Mouse (Mus musculus): ENCODE data around the gene Hid1. TPM values are rescaled to one million over a fixed set of nuclear protein-coding genes. Genes with fewer than 3 reads are reported as not detected.

The Hid1 gene
- polyA plus RNA-seq, 1 experiment from 2014 or later, result 66.9 TPM

- peaks cover 8% of the 10 kb centered on the region for H3K4me1 ChIP-seq (ENCODE audit: control insufficient read depth, insufficient read depth, low read depth, low read length)
- no peak for ATAC-seq
- WGBS, result 60% methylated on average over 2 of the region's 2 CpGs
These were observed 53.3 kb downstream of the Hid1 start for GRCm38 (mm10) chr11:115314249-115314648.

GRCm38 (mm10) chr11:115308781-115309180, 58.8 kb downstream of the Hid1 start:
- Histone ChIP-seq H3K27ac (ENCODE audit: low read depth, low read length) (no peak overlapping the region), H3K36me3 (ENCODE audit: control insufficient read depth, insufficient read depth, low read length) (no peaks in the 10 kb centered on the region), H3K4me3 (ENCODE audit: low read length) (no peak overlapping the region), H3K4me1 (ENCODE audit: control insufficient read depth, insufficient read depth, low read depth, low read length) (no peaks in the 10 kb centered on the region), H3K9me3 (ENCODE audit: control insufficient read depth, low read length) (no peaks in the 10 kb centered on the region), H3K4me2 (ENCODE audit: low read length) (no peak overlapping the region), H3K27me3 (replicated peaks; ENCODE audit: control insufficient read depth, insufficient read depth, low read length) (no peaks in the 10 kb centered on the region), H3K9ac (ENCODE audit: low read depth, low read length) (no peak overlapping the region)
- 83% methylated on average over 1 of the region's 1 CpGs for WGBS
- no peak for ATAC-seq

More at GRCm38 (mm10) chr11:115314249-115314648, 53.3 kb downstream of the Hid1 start:
- H3K36me3 ChIP-seq (ENCODE audit: control insufficient read depth, insufficient read depth, low read length), result no peaks in the 10 kb centered on the region
- no peaks in the 10 kb centered on the region for H3K9me3 ChIP-seq (ENCODE audit: control insufficient read depth, low read length)
- H3K9ac ChIP-seq (ENCODE audit: low read depth, low read length), result no peak overlapping the region
- no peak overlapping the region for H3K27ac ChIP-seq (ENCODE audit: low read depth, low read length)
- no peak overlapping the region for H3K4me3 ChIP-seq (ENCODE audit: low read length)
- no peak overlapping the region for H3K4me2 ChIP-seq (ENCODE audit: low read length)
- peaks cover 51% of the 10 kb centered on the region for H3K27me3 ChIP-seq (replicated peaks; ENCODE audit: control insufficient read depth, insufficient read depth, low read length)

GRCm38 (mm10) chr11:115306863-115307262, 60.7 kb downstream of the Hid1 start, which contains the start of gene Otop2:
Otop2 (plus strand) TSS chr11:115307163.
- no peaks in the 10 kb centered on the region for H3K36me3 ChIP-seq (ENCODE audit: control insufficient read depth, insufficient read depth, low read length)
- H3K27me3 ChIP-seq (replicated peaks; ENCODE audit: control insufficient read depth, insufficient read depth, low read length), result no peaks in the 10 kb centered on the region
- H3K4me1 ChIP-seq (ENCODE audit: control insufficient read depth, insufficient read depth, low read depth, low read length), result no peaks in the 10 kb centered on the region
- H3K9me3 ChIP-seq (ENCODE audit: control insufficient read depth, low read length), result no peaks in the 10 kb centered on the region
- 14% methylated on average over 8 of the region's 8 CpGs for WGBS
- H3K27ac ChIP-seq (ENCODE audit: low read depth, low read length), result no peak within 1 kb of the TSS
- no peak within 1 kb of the TSS for H3K9ac ChIP-seq (ENCODE audit: low read depth, low read length)
- no peak for ATAC-seq
- no peak within 1 kb of the TSS for H3K4me2 ChIP-seq (ENCODE audit: low read length)
- no peak within 1 kb of the TSS for H3K4me3 ChIP-seq (ENCODE audit: low read length)

GRCm38 (mm10) chr11:115303167-115303566, 64.4 kb downstream of the Hid1 start:
- no peak for ATAC-seq
- Histone ChIP-seq H3K9ac (ENCODE audit: low read depth, low read length) (no peak overlapping the region), H3K4me2 (ENCODE audit: low read length) (no peak overlapping the region), H3K36me3 (ENCODE audit: control insufficient read depth, insufficient read depth, low read length) (no peaks in the 10 kb centered on the region), H3K27ac (ENCODE audit: low read depth, low read length) (no peak overlapping the region), H3K9me3 (ENCODE audit: control insufficient read depth, low read length) (no peaks in the 10 kb centered on the region), H3K4me3 (ENCODE audit: low read length) (no peak overlapping the region), H3K4me1 (ENCODE audit: control insufficient read depth, insufficient read depth, low read depth, low read length) (no peaks in the 10 kb centered on the region), H3K27me3 (replicated peaks; ENCODE audit: control insufficient read depth, insufficient read depth, low read length) (no peaks in the 10 kb centered on the region)
- 75% methylated on average over 8 of the region's 8 CpGs for WGBS

GRCm38 (mm10) chr11:115301351-115301750, 66.2 kb downstream of the Hid1 start:
- no peak for ATAC-seq
- Histone ChIP-seq H3K4me2 (ENCODE audit: low read length) (no peak overlapping the region), H3K4me1 (ENCODE audit: control insufficient read depth, insufficient read depth, low read depth, low read length) (peaks cover 4% of the 10 kb centered on the region; the same call in 1 of the 2 replicates), H3K4me3 (ENCODE audit: low read length) (no peak overlapping the region), H3K27ac (ENCODE audit: low read depth, low read length) (no peak overlapping the region), H3K9ac (ENCODE audit: low read depth, low read length) (no peak overlapping the region), H3K9me3 (ENCODE audit: control insufficient read depth, low read length) (no peaks in the 10 kb centered on the region), H3K36me3 (ENCODE audit: control insufficient read depth, insufficient read depth, low read length) (no peaks in the 10 kb centered on the region), H3K27me3 (replicated peaks; ENCODE audit: control insufficient read depth, insufficient read depth, low read length) (no peaks in the 10 kb centered on the region)
- WGBS, result 91% methylated on average over 2 of the region's 2 CpGs

GRCm38 (mm10) chr11:115300745-115301144, 66.8 kb downstream of the Hid1 start:
- Histone ChIP-seq H3K9ac (ENCODE audit: low read depth, low read length) (no peak overlapping the region), H3K27me3 (replicated peaks; ENCODE audit: control insufficient read depth, insufficient read depth, low read length) (no peaks in the 10 kb centered on the region), H3K4me1 (ENCODE audit: control insufficient read depth, insufficient read depth, low read depth, low read length) (peaks cover 4% of the 10 kb centered on the region; the same call in 1 of the 2 replicates), H3K4me2 (ENCODE audit: low read length) (no peak overlapping the region), H3K36me3 (ENCODE audit: control insufficient read depth, insufficient read depth, low read length) (no peaks in the 10 kb centered on the region), H3K4me3 (ENCODE audit: low read length) (no peak overlapping the region), H3K27ac (ENCODE audit: low read depth, low read length) (no peak overlapping the region), H3K9me3 (ENCODE audit: control insufficient read depth, low read length) (no peaks in the 10 kb centered on the region)
- 94% methylated on average over 4 of the region's 4 CpGs for WGBS
- ATAC-seq, result no peak

- H3K4me3 ChIP-seq (ENCODE audit: low read length), result no peak overlapping the region
- H3K9ac ChIP-seq (ENCODE audit: low read depth, low read length), result no peak overlapping the region
- H3K4me1 ChIP-seq (ENCODE audit: control insufficient read depth, insufficient read depth, low read depth, low read length), result peaks cover 4% of the 10 kb centered on the region; the same call in 1 of the 2 replicates
- WGBS, result 65% methylated on average over 8 of the region's 8 CpGs
- H3K27me3 ChIP-seq (replicated peaks; ENCODE audit: control insufficient read depth, insufficient read depth, low read length), result no peaks in the 10 kb centered on the region
- no peaks in the 10 kb centered on the region for H3K36me3 ChIP-seq (ENCODE audit: control insufficient read depth, insufficient read depth, low read length)
- H3K4me2 ChIP-seq (ENCODE audit: low read length), result no peak overlapping the region; the same call in 1 of the 2 replicates
- H3K9me3 ChIP-seq (ENCODE audit: control insufficient read depth, low read length), result no peaks in the 10 kb centered on the region
- ATAC-seq, result no peak
- no peak overlapping the region for H3K27ac ChIP-seq (ENCODE audit: low read depth, low read length)
These were observed 69.4 kb downstream of the Hid1 start for GRCm38 (mm10) chr11:115298160-115298559.

Other genes with a start within 250 kb of the Hid1 start
- gene Cd300lf, start 233.8 kb downstream of the Hid1 start, polyA plus RNA-seq (2015; fragmentation: Nextera tagmentation; extraction: Ambion mirVana), result 0.29 and 0.32 TPM in 2 replicates
- 81.5 and 93.4 TPM in 2 replicates for gene Slc9a3r1, start 204.4 kb downstream of the Hid1 start, polyA plus RNA-seq (2015; fragmentation: Nextera tagmentation; extraction: Ambion mirVana)
- 12.3 and 13.1 TPM in 2 replicates for gene Tmem104, start 180.3 kb downstream of the Hid1 start, polyA plus RNA-seq (2015; fragmentation: Nextera tagmentation; extraction: Ambion mirVana)
- gene Nat9, start 179.9 kb downstream of the Hid1 start, polyA plus RNA-seq (2015; fragmentation: Nextera tagmentation; extraction: Ambion mirVana), result 20.9 and 24.6 TPM in 2 replicates
- gene Grin2c, start 100.5 kb downstream of the Hid1 start, polyA plus RNA-seq (2015; fragmentation: Nextera tagmentation; extraction: Ambion mirVana), result 0.60 and 0.72 TPM in 2 replicates
- 21.2 and 22.5 TPM in 2 replicates for gene Fdxr, start 90.7 kb downstream of the Hid1 start, polyA plus RNA-seq (2015; fragmentation: Nextera tagmentation; extraction: Ambion mirVana)
- 1.4 and 2.0 TPM in 2 replicates for gene Fads6, start 70.1 kb downstream of the Hid1 start, polyA plus RNA-seq (2015; fragmentation: Nextera tagmentation; extraction: Ambion mirVana)
- gene Otop2, start 60.6 kb downstream of the Hid1 start, polyA plus RNA-seq (2015; fragmentation: Nextera tagmentation; extraction: Ambion mirVana), result 0.06 and 0.18 TPM in 2 replicates
- 0.16 and 0.25 TPM in 2 replicates for gene Ush1g, start 45.7 kb downstream of the Hid1 start, polyA plus RNA-seq (2015; fragmentation: Nextera tagmentation; extraction: Ambion mirVana)
- 2.3 and 2.7 TPM in 2 replicates for gene Otop3, start 33.0 kb downstream of the Hid1 start, polyA plus RNA-seq (2015; fragmentation: Nextera tagmentation; extraction: Ambion mirVana)
- gene Cdr2l, start 14.2 kb upstream of the Hid1 start, polyA plus RNA-seq (2015; fragmentation: Nextera tagmentation; extraction: Ambion mirVana), result 16.1 and 18.0 TPM in 2 replicates
- gene Mrpl58, start 36.0 kb upstream of the Hid1 start, polyA plus RNA-seq (2015; fragmentation: Nextera tagmentation; extraction: Ambion mirVana), result 185 and 186 TPM in 2 replicates
- 832 and 923 TPM in 2 replicates for gene Atp5h, start 52.2 kb upstream of the Hid1 start, polyA plus RNA-seq (2015; fragmentation: Nextera tagmentation; extraction: Ambion mirVana)
- 5.7 and 10.2 TPM in 2 replicates for gene Kctd2, start 52.4 kb upstream of the Hid1 start, polyA plus RNA-seq (2015; fragmentation: Nextera tagmentation; extraction: Ambion mirVana)
- 0.15 TPM in 1 of 2 replicates, not detected in the other for gene Trim80, start 72.8 kb upstream of the Hid1 start, polyA plus RNA-seq (2015; fragmentation: Nextera tagmentation; extraction: Ambion mirVana)
- gene Slc16a5, start 94.7 kb upstream of the Hid1 start, polyA plus RNA-seq (2015; fragmentation: Nextera tagmentation; extraction: Ambion mirVana), result 0.34 and 0.46 TPM in 2 replicates
- gene Armc7, start 107.9 kb upstream of the Hid1 start, polyA plus RNA-seq (2015; fragmentation: Nextera tagmentation; extraction: Ambion mirVana), result 16.8 and 19.4 TPM in 2 replicates
- gene Nt5c, start 124.1 kb upstream of the Hid1 start, polyA plus RNA-seq (2015; fragmentation: Nextera tagmentation; extraction: Ambion mirVana), result 95.8 and 104 TPM in 2 replicates
- 1,336 TPM in 2 replicates for gene Jpt1, start 146.6 kb upstream of the Hid1 start, polyA plus RNA-seq (2015; fragmentation: Nextera tagmentation; extraction: Ambion mirVana)
- 847 and 892 TPM in 2 replicates for gene Sumo2, start 168.5 kb upstream of the Hid1 start, polyA plus RNA-seq (2015; fragmentation: Nextera tagmentation; extraction: Ambion mirVana)
- gene Nup85, start 196.7 kb upstream of the Hid1 start, polyA plus RNA-seq (2015; fragmentation: Nextera tagmentation; extraction: Ambion mirVana), result 97.5 and 107 TPM in 2 replicates
- gene Mrps7, start 236.2 kb upstream of the Hid1 start, polyA plus RNA-seq (2015; fragmentation: Nextera tagmentation; extraction: Ambion mirVana), result 79.9 and 82.2 TPM in 2 replicates
- gene Gga3, start 236.3 kb upstream of the Hid1 start, polyA plus RNA-seq (2015; fragmentation: Nextera tagmentation; extraction: Ambion mirVana), result 35.1 and 43.7 TPM in 2 replicates
- 16.1 and 16.2 TPM in 2 replicates for gene Mif4gd, start 245.2 kb upstream of the Hid1 start, polyA plus RNA-seq (2015; fragmentation: Nextera tagmentation; extraction: Ambion mirVana)